Mouse (Mus musculus) heart, postnatal 10 days (tissue): Measurements from ENCODE around the gene Tpm4. TPM values are rescaled to one million over a fixed set of nuclear protein-coding genes. Genes with fewer than 3 reads are reported as not detected.
A peak's percentile ranks its signal among the peaks of the same experiment; 100 is the strongest.

ENCODE experiments used
- DNase-seq, 2 experiments: peaks; one replicate each; pipeline ENCODE4 v3.0.0; 2021
- intact Hi-C: fragments of 180-260 bp; cut with DNase I; formaldehyde crosslinking; loops from one replicate; pipeline ENCODE4 v1.15.1; 2025
- total RNA-seq, 2 experiments: library from RNA; stranded (reverse); gene quantifications; 2 replicates each; pipeline ENCODE4 v1.2.3; 2021

Tpm4 gene
- total RNA-seq, 2 experiments from 2014 or later, result 229 to 241 TPM

DNA sequence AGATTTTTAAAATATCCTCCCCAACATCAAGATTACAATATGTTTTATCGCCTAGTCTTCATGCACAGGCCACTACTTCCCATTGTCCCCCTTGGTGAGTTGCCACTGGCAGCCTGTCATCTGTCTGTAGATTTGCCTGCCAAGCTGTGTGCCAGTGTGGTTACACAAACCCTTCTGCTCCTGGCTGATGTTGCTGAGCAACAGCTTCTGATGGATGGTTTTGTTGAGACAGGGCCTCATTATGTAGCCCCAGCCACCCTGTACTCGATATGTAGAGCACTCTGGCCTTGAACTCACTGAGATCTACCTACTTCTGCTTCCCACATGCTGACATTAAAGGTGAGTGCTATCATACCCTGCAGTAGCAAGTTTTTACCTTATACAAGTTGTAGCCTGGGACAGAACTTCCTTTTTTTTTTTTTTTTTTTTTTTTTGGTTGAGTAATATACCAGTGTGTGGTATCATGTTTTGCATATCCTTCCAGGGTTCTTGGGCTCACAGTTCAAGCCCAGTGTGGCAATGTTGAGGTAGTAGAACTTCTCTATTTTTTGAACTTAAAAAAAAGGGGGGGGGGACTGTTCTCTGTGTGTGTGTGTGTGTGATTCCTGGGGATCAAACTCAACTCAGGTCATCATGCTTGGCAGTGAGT, 48.9 kb downstream of the Tpm4 start:
- intact Hi-C loops, result no loop called here
- DNase-seq, result no peak

DNA sequence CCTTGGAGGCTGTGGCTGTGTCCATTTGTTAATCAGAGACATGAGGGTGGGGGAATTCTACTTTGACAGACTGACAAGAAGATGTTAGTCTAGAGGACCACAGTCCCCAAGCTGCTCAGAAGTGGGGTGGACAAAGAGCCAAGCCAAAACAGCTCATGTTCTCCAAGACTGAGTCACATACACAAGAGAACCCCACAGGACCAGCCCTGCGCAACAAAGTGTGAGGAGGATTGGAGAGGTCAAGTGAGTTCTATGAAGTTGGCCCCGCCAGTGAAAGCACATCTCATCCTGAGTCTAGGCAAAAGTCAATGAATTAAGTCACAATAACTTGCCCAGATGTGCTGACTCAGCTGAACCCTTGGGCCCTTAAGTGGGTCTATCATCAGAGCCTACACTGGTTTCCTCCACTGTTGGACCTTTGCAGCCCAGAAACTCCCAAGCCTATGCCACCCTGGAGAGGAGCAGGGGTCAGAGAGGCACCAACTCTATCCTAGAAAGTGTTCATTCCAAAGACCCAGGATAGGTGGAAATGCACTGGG, 53.1 kb downstream of the Tpm4 start:
- DNase-seq, result peak in 1 of 2 experiments; percentile 9
- intact Hi-C loops, result no loop called here

DNA sequence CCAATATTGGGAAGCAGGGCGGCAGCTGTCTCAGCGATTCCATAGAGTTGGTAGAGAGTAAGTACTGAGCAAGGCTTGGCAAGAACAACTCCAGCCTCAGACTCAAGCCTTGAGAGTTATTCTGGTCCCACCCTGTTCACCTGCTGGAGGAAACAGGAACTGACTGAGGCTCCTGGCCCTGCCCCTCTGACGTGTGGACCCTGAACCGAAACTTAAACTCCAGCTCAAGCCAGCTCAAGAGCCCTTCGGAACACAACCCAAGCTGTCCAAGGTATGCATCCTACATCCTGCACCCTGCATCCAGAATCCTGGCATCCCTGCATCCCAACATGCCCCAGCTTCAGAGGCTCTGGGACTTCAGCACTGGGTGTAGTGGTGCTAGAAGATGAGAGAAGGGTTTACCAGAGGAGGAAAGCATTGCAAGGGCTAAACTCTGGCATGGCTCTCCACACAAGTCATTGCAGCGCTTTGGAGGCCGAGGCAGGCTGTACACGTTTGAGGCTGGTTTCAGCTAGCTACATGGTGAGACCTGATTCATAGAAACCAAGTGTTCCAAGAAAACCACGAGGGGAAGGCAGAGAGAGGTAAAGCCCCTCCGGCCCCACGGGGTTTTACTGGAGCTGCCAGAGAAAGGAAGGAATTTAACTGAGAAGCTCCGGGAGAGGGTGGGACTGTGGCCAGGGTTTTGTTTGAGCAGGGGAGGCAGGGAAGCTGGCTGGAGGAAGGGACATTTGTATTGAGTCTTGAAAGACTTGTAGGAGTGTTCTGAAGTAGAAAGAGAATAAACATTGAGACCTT, 54.8 kb downstream of the Tpm4 start, which contains the start of gene Hsh2d:
Hsh2d (plus strand) TSS at position 222 of the 798 bp plus-strand sequence.
- intact Hi-C loops, result no loop called here
- no peak for DNase-seq

- DNase-seq, result no peak
- intact Hi-C loops, result no loop called here
These were observed 55.4 kb downstream of the Tpm4 start for GRCm38 (mm10) chr8:72190215-72190539.

GRCm38 (mm10) chr8:72192065-72192464, 57.3 kb downstream of the Tpm4 start:
- intact Hi-C loops, result no loop called here
- DNase-seq, result no peak

DNA sequence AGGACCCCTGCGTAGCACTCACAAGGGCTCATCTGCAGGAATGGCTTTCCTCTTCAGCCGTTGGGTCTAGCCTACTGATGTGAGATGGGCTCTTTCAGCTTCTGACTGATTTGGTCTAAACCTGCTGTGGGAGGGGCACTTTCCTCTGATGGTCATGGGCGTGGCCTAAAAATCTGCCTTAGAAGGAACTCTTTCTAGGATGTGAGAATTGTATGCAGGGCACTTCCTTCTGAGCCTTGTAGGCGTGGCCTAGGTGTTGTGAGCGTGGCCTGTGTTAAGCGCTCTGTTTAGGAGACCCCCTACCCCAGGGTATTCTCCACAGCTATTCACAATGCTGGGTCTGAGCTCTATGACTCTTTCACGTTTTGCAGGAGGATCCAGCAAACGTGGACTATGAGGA, 63.2 kb downstream of the Tpm4 start:
- intact Hi-C loops, result no loop called here
- no peak for DNase-seq

Other genes with a start within 250 kb of the Tpm4 start
- gene Zfp882, start 226.4 kb upstream of the Tpm4 start, total RNA-seq, result 1 to 10 TPM; 3.0 to 4.4 TPM
- 10 to 100 TPM; 27.3 to 32.6 TPM for gene Zfp617, start 226.3 kb upstream of the Tpm4 start, total RNA-seq
- gene Zfp961, start 183.9 kb upstream of the Tpm4 start, total RNA-seq, result 1 to 10 TPM; 9.5 to 10.0 TPM
- gene Cyp4f18, start 125.3 kb upstream of the Tpm4 start, total RNA-seq, result 1 to 10 TPM in 1 of 2 experiments, under 1 TPM in 1; 0.30 to 1.3 TPM
- gene Olfr372, start 93.8 kb upstream of the Tpm4 start, total RNA-seq, result not detected
- gene Olfr373, start 51.8 kb upstream of the Tpm4 start, total RNA-seq, result not detected
- gene Olfr374, start 27.9 kb upstream of the Tpm4 start, total RNA-seq, result not detected
- gene Rab8a, start 26.2 kb downstream of the Tpm4 start, total RNA-seq, result 10 to 100 TPM; 38.3 to 42.8 TPM
- gene Hsh2d, start 54.7 kb downstream of the Tpm4 start, total RNA-seq, result not detected
- gene Cib3, start 77.9 kb downstream of the Tpm4 start, total RNA-seq, result not detected
- gene Gm11034, start 78.7 kb downstream of the Tpm4 start, total RNA-seq, result not detected
- 10 to 100 TPM; 24.9 to 27.5 TPM for gene Fam32a, start 84.8 kb downstream of the Tpm4 start, total RNA-seq
- 10 to 100 TPM; 62.3 to 66.6 TPM for gene Ap1m1, start 105.0 kb downstream of the Tpm4 start, total RNA-seq
- gene Gm10282, start 170.3 kb downstream of the Tpm4 start, total RNA-seq, result 10 to 100 TPM; 15.9 to 19.4 TPM
- 10 to 100 TPM; 69.7 to 82.8 TPM for gene Klf2, start 184.1 kb downstream of the Tpm4 start, total RNA-seq